ENCODE assay signal across 8 mouse cellular contexts in the genomic region with DNA sequence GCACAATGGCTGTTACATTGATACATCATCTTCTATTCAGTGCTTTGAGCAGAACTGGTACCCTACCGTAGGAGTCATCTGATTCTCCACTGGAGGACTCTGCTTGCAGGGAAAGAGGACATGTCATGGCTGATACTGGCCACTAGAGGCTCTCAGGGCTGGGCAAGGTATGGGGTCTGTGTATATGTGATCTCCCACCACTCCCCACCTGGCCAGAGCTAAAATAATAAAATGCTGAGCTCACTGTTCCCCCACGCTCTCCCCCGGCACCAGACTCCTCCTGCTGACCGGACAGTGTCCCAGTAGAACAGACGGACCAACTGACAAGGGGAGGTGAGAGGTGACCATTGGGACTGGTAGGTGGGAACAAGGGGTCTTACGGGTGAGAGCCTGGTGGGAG. TPM values are rescaled to one million over a fixed set of nuclear protein-coding genes. Genes with fewer than 3 reads are reported as not detected.
DNase-seq lines count a peak whose midpoint lies in the region; ATAC-seq and TF ChIP-seq lines count a peak whose summit lies in the region.

A gene (plus strand): TSS at position 231 of the 400 bp plus-strand sequence.

- TF ChIP-seq POLR2A in cerebellum, adult 2 months (IDR thresholded peaks at IDR 0.05; ENCODE audit: borderline replicate concordance, insufficient read depth, low read length) = no peak
- TF ChIP-seq POLR2A in small intestine, adult 2 months (IDR thresholded peaks at IDR 0.05; ENCODE audit: low read depth, low read length) = no peak

- 52% methylated on average over 6 of the region's 6 CpGs for WGBS in cerebellum, adult 2 months
- WGBS in small intestine, adult 2 months = 66% methylated on average over 6 of the region's 6 CpGs

- no peak within 1 kb of the TSS for H3K27ac ChIP-seq in cerebellum, adult 2 months (ENCODE audit: insufficient read depth, low read length)
- no peak within 1 kb of the TSS for H3K27ac ChIP-seq in small intestine, adult 2 months (ENCODE audit: insufficient read depth, low read depth, low read length)

- H3K4me1 ChIP-seq in cerebellum, adult 2 months (ENCODE audit: control insufficient read depth, insufficient read depth, low read length) = peaks cover 13% of the 10 kb centered on the region
- H3K4me1 ChIP-seq in small intestine, adult 2 months (ENCODE audit: control insufficient read depth, insufficient read depth, insufficient read length, low read length) = no peaks in the 10 kb centered on the region

- DNase-seq in cerebellum, adult 2 months = no peak
- DNase-seq in cerebellum, postnatal 36 days = no peak
- peak; percentile 62 for DNase-seq in ES-CJ7 (ENCODE audit: low read depth, low spot score)
- peak; percentile 73 to 75 for DNase-seq in gastrocnemius, adult 8-10 months (ENCODE audit: low spot score in 2 of 2)
- DNase-seq in adrenal gland, adult 2 months = no peak
- no peak for DNase-seq in adrenal gland, adult 18-20 months (ENCODE audit: low spot score in 2 of 2)

- H3K36me3 ChIP-seq in small intestine, adult 2 months (ENCODE audit: control insufficient read depth, insufficient read depth, low read length) = peaks cover 37% of the 10 kb centered on the region

- peak; percentile 35; the same call in 1 of the 2 replicates for TF ChIP-seq CTCF in cerebellum, adult 2 months (IDR thresholded peaks at IDR 0.05; ENCODE audit: borderline replicate concordance, insufficient read depth, low read depth, low read length)
- TF ChIP-seq CTCF in small intestine, adult 2 months (IDR thresholded peaks at IDR 0.05; ENCODE audit: extremely low read depth, insufficient read length, insufficient replicate concordance, low read depth, low read length) = peak; percentile 50; the same call in 1 of the 2 replicates

- H3K4me3 ChIP-seq in cerebellum, adult 2 months (replicated peaks; ENCODE audit: insufficient read depth, low read depth, low read length) = no peak within 1 kb of the TSS
- H3K4me3 ChIP-seq in small intestine, adult 2 months (ENCODE audit: low read depth, low read length) = no peak within 1 kb of the TSS

- peak; percentile 61 for ATAC-seq in inflammation-experienced regulatory T-cells, adult 6 months

- no peaks in the 10 kb centered on the region for H3K27me3 ChIP-seq in cerebellum, adult 2 months (ENCODE audit: control insufficient read depth, insufficient read depth, low read length)
- no peaks in the 10 kb centered on the region for H3K27me3 ChIP-seq in small intestine, adult 2 months (ENCODE audit: control insufficient read depth, insufficient read depth, low read length)

RNA-seq across cellular contexts. Expression of the gene that starts here (rescaled TPM):
- 1.0 and 1.2 TPM in 2 replicates for polyA plus RNA-seq in cerebellum, adult 2 months (2012; rRNA removed)
- 100 to 1,000 TPM; 688 to 884 (median 752) TPM for total RNA-seq in gastrocnemius, adult 8-10 months (2022)
- polyA plus RNA-seq in inflammation-experienced regulatory T-cells, adult 6 months (2017; shearing (Covaris generic)) = 1 to 10 TPM; 1.8 to 2.5 (median 2.1) TPM
- polyA plus RNA-seq in small intestine, adult 2 months (2012; rRNA removed) = 0.62 and 0.84 TPM in 2 replicates
- total RNA-seq in adrenal gland, adult 2 months (2021) = under 1 TPM; 0.48 to 0.52 TPM
- 0.17 and 0.30 TPM in 2 replicates for polyA plus RNA-seq in adrenal gland, adult 2 months (2012; rRNA removed)
- 1 to 10 TPM in 1 of 2 experiments, not detected in 1; 1.2 TPM for total RNA-seq in adrenal gland, adult 18-20 months (2021)

Comparison
In these comparisons a context has a peak if more than half of its experiments do, and no peak if none do; other contexts are left out.
1. RNA of the gene that starts here (total RNA-seq): 688 to 884 TPM in gastrocnemius, adult 8-10 months; 1.2 TPM in adrenal gland, adult 18-20 months and 0.48 to 0.52 TPM in adrenal gland, adult 2 months; every median in the first group is over 100 times any median in the second.
2. DNase-seq: peak in ES-CJ7 (single experiment) and gastrocnemius, adult 8-10 months (2 of 2); none in cerebellum, adult 2 months (0 of 2), cerebellum, postnatal 36 days (0 of 2), adrenal gland, adult 2 months (single experiment) and adrenal gland, adult 18-20 months (0 of 2).